Mouse (Mus musculus): Measurements from ENCODE around the gene Dgki.
A peak's percentile ranks its signal among the peaks of the same experiment; 100 is the strongest.

The Dgki gene

GRCm38 (mm10) chr6:37089148-37090111 is 210.6 kb downstream of the Dgki start:
- TF ChIP-seq GATA4 (IDR thresholded peaks at IDR 0.05; ENCODE audit: insufficient replicate concordance, low read length): no peak

- TF ChIP-seq GATA4 (IDR thresholded peaks at IDR 0.05; ENCODE audit: insufficient replicate concordance, low read length): no peak
Measured at GRCm38 (mm10) chr6:37082990-37083389, 217.0 kb downstream of the Dgki start.

- TF ChIP-seq GATA4 (IDR thresholded peaks at IDR 0.05; ENCODE audit: insufficient replicate concordance, low read length): no peak
Measured at GRCm38 (mm10) chr6:37072401-37073016, 227.5 kb downstream of the Dgki start.

DNA sequence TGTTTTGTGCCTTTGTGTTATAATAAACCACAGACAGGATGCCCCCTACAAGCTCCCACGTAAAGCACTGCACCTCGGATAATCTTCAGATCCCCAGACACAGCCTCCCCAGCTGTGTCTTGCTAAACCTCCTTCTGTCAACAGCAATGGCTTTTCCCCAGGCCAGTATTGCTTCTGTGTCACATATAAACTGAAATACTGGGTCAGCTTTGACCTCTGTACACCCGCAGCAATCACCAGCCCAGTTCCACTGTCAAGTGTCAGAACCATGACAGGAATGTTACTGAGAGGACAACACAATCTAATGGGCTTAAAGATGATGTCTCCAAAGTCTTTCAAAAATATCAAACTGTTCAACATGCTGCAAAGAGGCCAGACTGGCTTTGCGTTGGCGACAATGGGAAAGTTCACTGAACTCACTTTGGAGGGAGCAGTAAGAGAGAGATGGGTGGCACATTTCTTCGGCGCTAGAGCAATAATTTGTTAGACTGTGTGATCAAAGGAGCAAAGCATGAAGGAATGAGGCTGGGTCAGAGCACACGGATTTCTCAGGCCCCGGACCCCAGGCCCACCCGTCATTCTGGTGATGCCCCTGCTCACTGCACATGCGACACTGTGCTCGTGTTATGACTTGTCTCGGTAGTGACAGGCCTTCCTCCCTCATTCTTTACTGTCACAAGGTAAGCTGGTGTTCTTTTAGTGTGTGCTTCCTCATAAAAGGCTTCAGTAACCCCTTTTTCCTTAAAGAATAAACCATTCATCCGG is 230.0 kb downstream of the Dgki start:
- TF ChIP-seq GATA4 (IDR thresholded peaks at IDR 0.05; ENCODE audit: insufficient replicate concordance, low read length): no peak

- no peak for TF ChIP-seq GATA4 (IDR thresholded peaks at IDR 0.05; ENCODE audit: insufficient replicate concordance, low read length)
Measured at GRCm38 (mm10) chr6:37068737-37069136, 231.2 kb downstream of the Dgki start.

GRCm38 (mm10) chr6:37067357-37067756 is 232.6 kb downstream of the Dgki start:
- TF ChIP-seq GATA4 (IDR thresholded peaks at IDR 0.05; ENCODE audit: insufficient replicate concordance, low read length): no peak

DNA sequence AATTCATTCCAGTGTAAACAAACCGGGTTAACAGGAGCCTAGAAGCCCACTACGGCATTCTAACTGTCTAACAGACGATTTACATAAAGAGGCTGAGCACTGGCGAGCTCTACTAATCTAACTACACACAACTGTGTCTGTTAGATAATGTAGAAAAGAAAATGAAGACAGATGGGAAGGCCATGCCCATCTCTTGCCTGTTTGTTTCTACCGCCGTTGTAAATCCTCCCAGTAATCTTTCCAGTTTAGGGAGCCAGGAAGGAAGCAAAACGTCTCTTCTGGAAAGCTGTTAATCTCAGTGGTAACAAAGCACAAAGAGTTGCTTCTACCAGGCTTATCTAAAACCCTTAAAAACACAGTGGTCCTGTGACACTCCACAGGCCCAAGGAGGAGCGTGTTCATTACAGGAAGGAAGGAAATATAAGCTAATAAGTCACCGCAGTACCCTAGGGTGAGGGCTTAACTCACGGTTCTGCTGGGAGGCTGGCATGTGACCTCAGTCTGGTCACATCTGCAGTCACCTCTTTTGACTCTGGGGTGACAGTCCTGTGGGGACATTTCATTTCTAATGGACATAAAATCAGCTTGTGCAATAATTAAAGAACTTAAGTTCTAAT is 235.7 kb downstream of the Dgki start:
- TF ChIP-seq GATA4 (IDR thresholded peaks at IDR 0.05; ENCODE audit: insufficient replicate concordance, low read length): 0 out of 2 replicates have a peak, but pooled peaks have one; percentile 39

DNA sequence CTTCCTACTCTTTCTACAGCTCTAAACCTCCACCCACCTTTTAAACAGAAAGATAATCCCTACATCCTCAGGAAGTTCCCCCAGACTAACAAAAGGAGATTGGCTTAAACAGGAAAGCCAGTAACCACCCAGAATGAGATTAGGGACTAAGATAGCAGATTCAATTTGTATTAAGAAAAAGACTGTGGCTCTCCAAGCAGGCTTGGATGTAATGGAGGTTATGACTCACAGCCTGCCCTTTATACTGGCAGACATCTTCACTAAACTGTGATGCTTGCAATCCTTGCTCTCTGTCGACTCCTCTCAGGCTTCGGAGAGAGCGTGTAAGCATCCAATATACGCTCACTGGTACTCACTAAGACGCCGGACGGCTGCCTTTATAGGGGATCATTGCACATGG is 236.7 kb downstream of the Dgki start:
- TF ChIP-seq GATA4 (IDR thresholded peaks at IDR 0.05; ENCODE audit: insufficient replicate concordance, low read length): no peak

GRCm38 (mm10) chr6:37060114-37060513 is 239.9 kb downstream of the Dgki start:
- no peak for TF ChIP-seq GATA4 (IDR thresholded peaks at IDR 0.05; ENCODE audit: insufficient replicate concordance, low read length)

DNA sequence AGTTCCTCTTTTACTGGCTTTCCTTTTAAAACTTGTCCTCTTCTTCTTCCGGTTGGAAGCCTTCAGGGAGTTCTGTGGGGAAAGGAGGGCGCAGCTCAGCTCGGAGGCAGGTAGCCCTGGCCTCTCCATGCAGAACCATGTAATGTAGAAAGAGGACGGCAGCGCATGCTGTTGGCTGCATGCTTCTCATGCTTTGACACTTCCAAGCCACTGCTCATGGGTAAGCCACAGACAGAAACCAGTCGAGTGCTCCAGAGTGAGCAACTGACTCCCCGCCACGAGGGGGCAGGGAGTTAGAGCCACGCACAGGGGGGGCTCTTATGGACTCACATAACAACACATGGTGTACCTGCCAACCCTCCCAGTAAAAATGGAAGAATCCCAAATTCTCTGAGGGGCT is 242.0 kb downstream of the Dgki start:
- no peak for TF ChIP-seq GATA4 (IDR thresholded peaks at IDR 0.05; ENCODE audit: insufficient replicate concordance, low read length)

- no peak for TF ChIP-seq GATA4 (IDR thresholded peaks at IDR 0.05; ENCODE audit: insufficient replicate concordance, low read length)
Measured at GRCm38 (mm10) chr6:37057536-37057935, 242.4 kb downstream of the Dgki start.

GRCm38 (mm10) chr6:37055634-37056033 is 244.3 kb downstream of the Dgki start:
- TF ChIP-seq GATA4 (IDR thresholded peaks at IDR 0.05; ENCODE audit: insufficient replicate concordance, low read length): no peak

DNA sequence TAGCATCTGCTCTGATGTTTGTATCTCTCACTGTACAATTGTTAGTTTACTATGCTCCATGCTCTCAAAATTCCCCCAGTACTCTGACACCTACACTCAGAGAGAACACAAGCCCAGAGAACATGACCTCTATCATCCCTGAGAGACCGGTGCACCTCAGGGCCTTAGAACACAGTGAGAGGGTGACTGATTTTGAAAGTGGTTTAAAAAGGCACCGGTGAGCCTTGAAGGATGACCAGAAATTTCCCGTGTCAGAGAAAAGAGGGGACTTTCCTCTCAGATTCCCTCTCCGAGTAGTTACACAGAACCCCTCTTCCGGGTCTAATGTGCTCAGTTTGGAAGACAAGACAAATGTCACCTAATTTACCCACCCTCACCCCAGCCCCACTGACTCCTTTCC is 244.9 kb downstream of the Dgki start:
- no peak for TF ChIP-seq GATA4 (IDR thresholded peaks at IDR 0.05; ENCODE audit: insufficient replicate concordance, low read length)

DNA sequence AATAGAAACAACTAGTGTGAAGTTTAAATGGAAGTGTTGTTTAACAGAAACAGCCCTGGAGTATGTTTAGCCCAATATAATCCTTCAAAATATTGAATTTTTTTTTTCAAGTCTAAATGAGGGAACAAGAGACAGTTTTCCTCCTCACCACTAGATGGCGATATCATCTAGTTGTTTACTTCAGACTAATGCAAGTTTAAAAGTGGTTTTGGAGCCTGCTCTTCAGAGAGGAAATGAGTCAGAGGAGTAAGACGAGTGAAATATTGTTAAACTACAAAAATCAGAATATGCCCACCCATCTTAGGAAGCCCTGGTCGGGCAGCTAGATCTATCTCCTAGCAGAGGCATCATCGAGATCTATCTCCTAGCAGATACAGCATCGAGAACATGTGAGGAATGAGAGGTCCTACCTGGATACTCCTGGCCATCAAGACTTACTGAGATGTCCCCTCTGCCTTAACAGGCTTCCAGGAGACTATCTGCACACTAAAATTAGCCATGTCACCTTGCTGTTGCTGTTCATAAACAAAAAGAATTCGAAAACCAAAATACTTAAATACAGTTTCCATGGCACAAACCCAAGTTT is 245.5 kb downstream of the Dgki start:
- TF ChIP-seq GATA4 (IDR thresholded peaks at IDR 0.05; ENCODE audit: insufficient replicate concordance, low read length): no peak

DNA sequence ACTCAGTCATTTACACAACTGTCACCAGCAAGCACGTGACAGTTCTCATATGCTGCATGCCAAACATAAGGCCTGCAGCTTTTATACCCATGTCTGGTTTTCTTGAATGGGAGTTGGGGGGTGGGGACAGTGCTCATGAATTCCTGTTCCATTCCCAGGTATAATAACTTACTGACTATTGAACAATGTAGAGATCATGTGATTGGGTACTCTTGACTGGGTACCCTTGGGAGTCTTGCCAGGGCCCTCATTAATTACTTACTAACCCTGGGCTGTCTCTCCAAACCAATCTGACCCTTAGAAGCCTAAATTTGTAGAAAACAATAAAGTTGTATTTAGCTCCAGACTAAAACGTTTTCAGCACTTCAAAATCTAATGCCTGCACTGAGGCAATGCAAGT is 246.6 kb downstream of the Dgki start:
- TF ChIP-seq GATA4 (IDR thresholded peaks at IDR 0.05; ENCODE audit: insufficient replicate concordance, low read length): no peak
